Mouse (Mus musculus) adrenal gland, adult 18-20 months (tissue): Measurements from ENCODE around the gene Atp2c1. TPM values are rescaled to one million over a fixed set of nuclear protein-coding genes. Genes with fewer than 3 reads are reported as not detected.

Experiments
- DNase-seq, 2 experiments: peaks; one replicate each; pipeline ENCODE4 v3.0.0; 2021 to 2022; ENCODE audit warnings: low spot score in 2 of 2
- total RNA-seq, 2 experiments: library from RNA; stranded (reverse); gene quantifications; 1 replicate in 1 of 2; 2 replicates in 1 of 2; pipeline ENCODE4 v1.2.3; 2021

Gene Atp2c1
- total RNA-seq, 2 experiments from 2014 or later = 88.5 to 89.7 TPM

GRCm38 (mm10) chr9:105376411-105376810 is 150.7 kb downstream of the Atp2c1 start:
- no peak for DNase-seq

GRCm38 (mm10) chr9:105374361-105374760 is 152.8 kb downstream of the Atp2c1 start:
- no peak for DNase-seq

GRCm38 (mm10) chr9:105368605-105369004 is 158.5 kb downstream of the Atp2c1 start:
- DNase-seq = no peak

- no peak for DNase-seq
Measured at GRCm38 (mm10) chr9:105366199-105366598, 160.9 kb downstream of the Atp2c1 start.

- DNase-seq = no peak
Measured at GRCm38 (mm10) chr9:105363520-105364231, 163.4 kb downstream of the Atp2c1 start.

- no peak for DNase-seq
Measured at GRCm38 (mm10) chr9:105362181-105362580, 164.9 kb downstream of the Atp2c1 start.

Other genes starting within 250 kb of the Atp2c1 start
- gene Aste1, start 131.9 kb downstream of the Atp2c1 start, total RNA-seq = 10 to 100 TPM; 11.4 to 13.8 TPM
- under 1 TPM; 0.17 to 0.32 TPM for gene Nek11, start 131.8 kb downstream of the Atp2c1 start, total RNA-seq
- 10 to 100 TPM; 26.6 to 32.0 TPM for gene Pik3r4, start 115.7 kb upstream of the Atp2c1 start, total RNA-seq